Mouse (Mus musculus): Measurements from ENCODE around the gene Celf5. TPM values are rescaled to one million over a fixed set of nuclear protein-coding genes. Genes with fewer than 3 reads are reported as not detected.

Celf5 gene
- total and polyA plus RNA-seq, 3 experiments = 0.08 to 0.38 TPM; not detected in 1

GRCm38 (mm10) chr10:81472403-81473002 is 10.0 kb downstream of the Celf5 start:
- no peaks in the 10 kb centered on the region for H3K9me3 ChIP-seq (replicated peaks; ENCODE audit: insufficient read depth, low read length)
- TF ChIP-seq MAZ (IDR thresholded peaks at IDR 0.05; ENCODE audit: low read depth, low read length) (no peak), CHD1 (IDR thresholded peaks at IDR 0.05; ENCODE audit: low read depth, low read length) (no peak), MAX (IDR thresholded peaks at IDR 0.05; ENCODE audit: low read length) (no peak), TBP (IDR thresholded peaks at IDR 0.05; ENCODE audit: low read depth, low read length) (no peak), MAFK (IDR thresholded peaks at IDR 0.05; ENCODE audit: borderline replicate concordance, low read depth, low read length) (no peak), CHD2 (IDR thresholded peaks at IDR 0.05; ENCODE audit: low read length) (no peak), GATA1 (IDR thresholded peaks at IDR 0.05; ENCODE audit: low read depth, low read length) (no peak), ZMIZ1 (IDR thresholded peaks at IDR 0.05; ENCODE audit: low read depth, low read length) (no peak), MXI1 (IDR thresholded peaks at IDR 0.05; ENCODE audit: low read depth, low read length) (no peak), RAD21 (IDR thresholded peaks at IDR 0.05; ENCODE audit: low read depth, low read length) (no peak), USF1 (IDR thresholded peaks at IDR 0.05; ENCODE audit: low read depth, low read length) (no peak), JUND (IDR thresholded peaks at IDR 0.05; ENCODE audit: low read depth, low read length) (no peak), SMC3 (IDR thresholded peaks at IDR 0.05; ENCODE audit: low read depth, low read length) (no peak), ZC3H11A (IDR thresholded peaks at IDR 0.05; ENCODE audit: low read depth, low read length) (no peak), BHLHE40 (IDR thresholded peaks at IDR 0.05; ENCODE audit: borderline replicate concordance, low read depth, low read length) (no peak), TCF12 (IDR thresholded peaks at IDR 0.05; ENCODE audit: low read depth, low read length) (no peak), HCFC1 (IDR thresholded peaks at IDR 0.05; ENCODE audit: low read depth, low read length) (no peak), TAL1 (IDR thresholded peaks at IDR 0.05; ENCODE audit: low read length) (no peak), E2F4 (IDR thresholded peaks at IDR 0.05; ENCODE audit: borderline replicate concordance, low read depth, low read length) (no peak), MYB (IDR thresholded peaks at IDR 0.05; ENCODE audit: low read depth, low read length) (no peak)
- H3K36me3 ChIP-seq (ENCODE audit: control insufficient read depth in 1 of 2, insufficient read depth in 2 of 2, low read length in 2 of 2) = no peaks in the 10 kb centered on the region
- DNase-seq (ENCODE audit: low read depth, low spot score) = no peak
- H3K27me3 ChIP-seq (ENCODE audit: control insufficient read depth in 1 of 2, insufficient read depth in 2 of 2, low read length in 2 of 2) = no peaks in the 10 kb centered on the region
- H3K4me3 ChIP-seq (ENCODE audit: control insufficient read depth in 1 of 2, insufficient read depth in 1 of 2, low read depth in 2 of 2, low read length in 2 of 2) = no peak overlapping the region
- no peak overlapping the region for H3K9ac ChIP-seq (ENCODE audit: control insufficient read depth, low read depth, low read length, poor library complexity, severe bottlenecking)
- H3K79me2 ChIP-seq (ENCODE audit: control insufficient read depth, insufficient read depth, low read length, poor library complexity) = no peaks in the 10 kb centered on the region
- H3K4me1 ChIP-seq (ENCODE audit: control insufficient read depth in 1 of 2, insufficient read depth in 2 of 2, low read length in 2 of 2) = no peaks in the 10 kb centered on the region
- H3K27ac ChIP-seq (ENCODE audit: control insufficient read depth, low read depth, low read length) = no peak overlapping the region

GRCm38 (mm10) chr10:81470454-81470853 is 12.1 kb downstream of the Celf5 start:
- no peak overlapping the region for H3K27ac ChIP-seq (ENCODE audit: control insufficient read depth, low read depth, low read length)
- H3K79me2 ChIP-seq (ENCODE audit: control insufficient read depth, insufficient read depth, low read length, poor library complexity) = no peaks in the 10 kb centered on the region
- peaks cover 3 to 4% of the 10 kb centered on the region in 2 experiments; a peak in 3 of 4 replicates for H3K4me1 ChIP-seq (ENCODE audit: control insufficient read depth in 1 of 2, insufficient read depth in 2 of 2, low read length in 2 of 2)
- DNase-seq (ENCODE audit: low read depth, low spot score) = no peak
- H3K27me3 ChIP-seq (ENCODE audit: control insufficient read depth in 1 of 2, insufficient read depth in 2 of 2, low read length in 2 of 2) = no peaks in the 10 kb centered on the region
- H3K9me3 ChIP-seq (replicated peaks; ENCODE audit: insufficient read depth, low read length) = no peaks in the 10 kb centered on the region
- no peaks in the 10 kb centered on the region for H3K36me3 ChIP-seq (ENCODE audit: control insufficient read depth in 1 of 2, insufficient read depth in 2 of 2, low read length in 2 of 2)
- no peak overlapping the region for H3K9ac ChIP-seq (ENCODE audit: control insufficient read depth, low read depth, low read length, poor library complexity, severe bottlenecking)
- TF ChIP-seq MAX (IDR thresholded peaks at IDR 0.05; ENCODE audit: low read length) (no peak), MAZ (IDR thresholded peaks at IDR 0.05; ENCODE audit: low read depth, low read length) (no peak), CHD2 (IDR thresholded peaks at IDR 0.05; ENCODE audit: low read length) (no peak), GATA1 (IDR thresholded peaks at IDR 0.05; ENCODE audit: low read depth, low read length) (no peak), GABPA (IDR thresholded peaks at IDR 0.05; ENCODE audit: low read depth, low read length) (no peak), RCOR1 (IDR thresholded peaks at IDR 0.05; ENCODE audit: low read depth, low read length) (no peak), ZMIZ1 (IDR thresholded peaks at IDR 0.05; ENCODE audit: low read depth, low read length) (no peak), UBTF (IDR thresholded peaks at IDR 0.05; ENCODE audit: borderline replicate concordance, insufficient read depth, low read depth, low read length) (no peak), EP300 (IDR thresholded peaks at IDR 0.05; ENCODE audit: low read depth in 1 of 2, low read length in 2 of 2) (no peak), E2F4 (IDR thresholded peaks at IDR 0.05; ENCODE audit: borderline replicate concordance, low read depth, low read length) (no peak), CHD1 (IDR thresholded peaks at IDR 0.05; ENCODE audit: low read depth, low read length) (no peak), HCFC1 (IDR thresholded peaks at IDR 0.05; ENCODE audit: low read depth, low read length) (no peak), POLR2AphosphoS2 (IDR thresholded peaks at IDR 0.05; ENCODE audit: low read length) (no peak)
- no peak overlapping the region for H3K4me3 ChIP-seq (ENCODE audit: control insufficient read depth in 1 of 2, insufficient read depth in 1 of 2, low read depth in 2 of 2, low read length in 2 of 2)
